Mouse (Mus musculus): Measurements from ENCODE around the gene Lipa. TPM values are rescaled to one million over a fixed set of nuclear protein-coding genes. Genes with fewer than 3 reads are reported as not detected.

Gene Lipa
- polyA plus RNA-seq, 1 experiment from 2014 or later, result 33.4 TPM

DNA sequence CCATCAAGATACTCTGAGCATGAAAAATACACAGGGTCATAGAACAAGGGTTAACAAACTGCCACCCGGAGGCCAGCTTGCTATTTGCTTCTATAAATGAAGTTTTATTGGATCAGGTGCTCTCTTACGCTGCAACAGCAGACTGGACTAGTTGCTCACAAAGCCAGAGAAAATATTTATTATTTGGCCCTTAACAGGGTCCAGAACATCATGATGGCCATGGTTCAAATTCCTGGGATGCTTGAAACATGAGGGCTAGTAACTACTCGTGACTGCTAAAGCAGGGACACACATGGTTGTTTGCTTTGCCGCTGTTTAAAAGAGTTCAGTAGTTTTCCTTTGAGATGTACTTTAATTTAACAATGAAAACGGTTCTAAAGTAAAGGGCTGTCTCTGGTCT lies 24.7 kb upstream of the Lipa start:
- 65% methylated on average over 5 of the region's 5 CpGs for WGBS (ENCODE audit: insufficient replicate concordance)
- 0 out of 2 replicates have a peak overlapping the region, but pooled peaks have one; percentile 13 for H3K4me2 ChIP-seq
- H3K4me3 ChIP-seq, result no peak overlapping the region
- ATAC-seq, result no peak
- no peak overlapping the region for H3K9ac ChIP-seq
- H3K27ac ChIP-seq, result no peak overlapping the region
- H3K27me3 ChIP-seq (replicated peaks), result no peaks in the 10 kb centered on the region
- no peaks in the 10 kb centered on the region; the same call in 1 of the 2 replicates for H3K36me3 ChIP-seq
- peaks cover 15% of the 10 kb centered on the region; the same call in 1 of the 2 replicates for H3K4me1 ChIP-seq
- no peaks in the 10 kb centered on the region for H3K9me3 ChIP-seq (replicated peaks)

DNA sequence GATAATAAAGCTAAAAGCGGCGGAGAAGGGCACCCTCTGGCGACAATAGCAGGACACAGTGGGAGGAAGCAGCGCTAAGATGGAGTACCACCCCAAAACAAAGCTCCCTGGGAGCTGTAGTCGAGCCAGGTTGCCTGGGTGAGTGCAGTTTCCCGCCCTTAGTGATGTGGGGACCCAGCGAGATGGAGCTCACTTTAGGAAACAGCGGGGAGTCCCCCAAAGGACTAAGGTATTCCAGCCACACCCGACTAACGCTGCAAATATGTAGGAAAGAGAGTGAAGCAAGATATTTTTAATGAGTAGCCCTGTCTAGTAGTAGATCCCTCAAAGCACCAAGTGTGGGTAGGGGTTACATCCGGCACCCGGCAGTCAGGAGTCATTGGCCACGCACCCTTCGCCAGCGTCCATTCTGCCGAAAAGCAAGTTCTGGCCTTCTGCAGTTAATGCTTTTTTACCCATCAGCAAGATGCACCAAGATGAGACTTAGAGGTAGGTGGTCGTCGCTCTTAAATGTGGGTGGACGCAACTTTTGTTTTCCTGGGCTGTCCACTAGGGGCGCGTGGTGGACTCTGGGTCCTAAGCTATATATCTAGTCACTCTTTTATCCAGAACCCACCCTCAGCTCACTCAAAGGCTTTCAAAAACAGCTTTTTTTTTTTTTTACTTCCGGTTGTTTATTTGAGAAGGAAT lies 23.4 kb upstream of the Lipa start, which contains the start of gene Ifit2:
Ifit2 (plus strand) TSS at position 161 of the 690 bp plus-strand sequence.
- peak within 1 kb of the TSS; percentile 75 for H3K4me2 ChIP-seq
- WGBS (ENCODE audit: insufficient replicate concordance), result under 1% methylated on average over 22 of the region's 22 CpGs
- H3K4me3 ChIP-seq, result peak within 1 kb of the TSS; percentile 60
- peaks cover 15% of the 10 kb centered on the region; the same call in 1 of the 2 replicates for H3K4me1 ChIP-seq
- peak within 1 kb of the TSS; percentile 32; the same call in 1 of the 2 replicates for H3K27ac ChIP-seq
- H3K36me3 ChIP-seq, result no peaks in the 10 kb centered on the region
- H3K9me3 ChIP-seq (replicated peaks), result no peaks in the 10 kb centered on the region
- peak within 1 kb of the TSS; percentile 46; the same call in 1 of the 2 replicates for H3K9ac ChIP-seq
- peaks cover 2% of the 10 kb centered on the region; the same call in 1 of the 2 replicates for H3K27me3 ChIP-seq (replicated peaks)
- ATAC-seq, result peak; percentile 94

DNA sequence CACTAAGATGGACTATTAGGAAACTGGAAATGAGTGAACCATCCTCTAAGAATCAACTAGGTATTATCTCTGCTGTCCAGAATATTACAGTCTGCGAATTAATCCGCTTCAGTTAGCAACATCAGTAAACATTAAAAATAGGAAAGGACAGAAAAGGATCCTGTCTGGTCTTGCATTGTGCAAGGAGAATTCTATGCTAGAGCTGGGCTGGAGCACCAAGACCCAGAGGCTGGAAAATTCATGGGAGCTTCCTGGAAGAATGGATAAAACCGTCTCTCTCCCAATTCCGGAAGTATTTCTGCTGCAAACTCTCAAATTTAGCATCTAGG lies 22.9 kb upstream of the Lipa start:
- no peaks in the 10 kb centered on the region for H3K36me3 ChIP-seq
- peaks cover 7% of the 10 kb centered on the region; the same call in 1 of the 2 replicates for H3K27me3 ChIP-seq (replicated peaks)
- H3K9ac ChIP-seq, result peak overlapping the region; percentile 46; the same call in 1 of the 2 replicates
- H3K9me3 ChIP-seq (replicated peaks), result no peaks in the 10 kb centered on the region
- H3K4me1 ChIP-seq, result peaks cover 15% of the 10 kb centered on the region; the same call in 1 of the 2 replicates
- peak overlapping the region; percentile 32; the same call in 1 of the 2 replicates for H3K27ac ChIP-seq
- 0 out of 2 replicates have a peak, but pooled peaks have one; percentile 1 for ATAC-seq
- H3K4me3 ChIP-seq, result peak overlapping the region; percentile 60
- peak overlapping the region; percentile 75 for H3K4me2 ChIP-seq
- 29% methylated on average over 4 of the region's 4 CpGs for WGBS (ENCODE audit: insufficient replicate concordance)

DNA sequence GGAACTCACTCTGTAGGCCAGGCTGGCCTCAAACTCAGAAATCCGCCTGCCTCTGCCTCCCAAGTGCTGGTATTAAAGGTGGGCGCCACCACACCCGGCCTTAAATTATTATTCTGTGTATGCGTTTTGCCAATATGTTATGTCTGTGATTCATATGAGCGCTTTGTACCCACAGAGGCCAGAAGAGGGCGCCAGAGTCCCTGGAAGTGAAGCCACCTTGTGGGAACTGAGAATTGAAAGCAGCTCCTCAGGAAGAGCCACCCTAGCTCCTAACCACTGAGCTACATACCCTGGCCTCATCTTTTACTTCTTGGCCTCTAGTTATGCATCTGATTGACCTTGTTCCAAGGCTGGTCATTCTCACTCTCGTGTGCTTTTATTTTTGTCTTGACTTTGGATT lies 20.7 kb upstream of the Lipa start:
- peaks cover 15% of the 10 kb centered on the region; the same call in 1 of the 2 replicates for H3K4me1 ChIP-seq
- WGBS (ENCODE audit: insufficient replicate concordance), result 26% methylated on average over 7 of the region's 7 CpGs

DNA sequence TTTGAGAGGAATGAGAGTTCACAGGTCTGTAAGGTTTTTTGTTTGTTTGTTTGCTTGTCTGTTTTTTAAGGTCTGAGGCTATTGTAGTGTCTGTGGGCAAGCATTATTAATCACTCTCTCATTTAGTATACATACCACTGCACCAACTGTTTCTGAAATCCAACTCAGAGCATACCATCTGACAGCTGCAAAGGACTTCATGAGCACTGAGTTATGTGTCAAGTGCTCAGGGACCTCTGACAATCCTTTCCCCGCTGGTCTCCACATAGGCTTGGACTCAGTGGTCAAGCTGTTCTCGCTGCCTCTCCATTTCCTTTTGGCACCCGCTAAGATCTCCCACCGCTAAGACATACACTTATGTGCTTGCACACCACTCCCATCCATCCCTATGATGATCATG lies 18.9 kb upstream of the Lipa start:
- no peak for ATAC-seq
- Histone ChIP-seq H3K9me3 (replicated peaks) (no peaks in the 10 kb centered on the region), H3K27me3 (replicated peaks) (peaks cover 7% of the 10 kb centered on the region; the same call in 1 of the 2 replicates), H3K4me3 (no peak overlapping the region), H3K4me1 (peaks cover 10% of the 10 kb centered on the region; the same call in 1 of the 2 replicates), H3K9ac (no peak overlapping the region), H3K4me2 (no peak overlapping the region), H3K27ac (no peak overlapping the region), H3K36me3 (no peaks in the 10 kb centered on the region)
- WGBS (ENCODE audit: insufficient replicate concordance), result 79% methylated on average over 4 of the region's 4 CpGs

More for the DNA sequence above, 20.7 kb upstream of the Lipa start:
- ATAC-seq, result no peak
- Histone ChIP-seq H3K9ac (no peak overlapping the region), H3K4me2 (no peak overlapping the region), H3K9me3 (replicated peaks) (no peaks in the 10 kb centered on the region), H3K36me3 (no peaks in the 10 kb centered on the region), H3K4me3 (no peak overlapping the region), H3K27me3 (replicated peaks) (peaks cover 7% of the 10 kb centered on the region; the same call in 1 of the 2 replicates), H3K27ac (no peak overlapping the region)

DNA sequence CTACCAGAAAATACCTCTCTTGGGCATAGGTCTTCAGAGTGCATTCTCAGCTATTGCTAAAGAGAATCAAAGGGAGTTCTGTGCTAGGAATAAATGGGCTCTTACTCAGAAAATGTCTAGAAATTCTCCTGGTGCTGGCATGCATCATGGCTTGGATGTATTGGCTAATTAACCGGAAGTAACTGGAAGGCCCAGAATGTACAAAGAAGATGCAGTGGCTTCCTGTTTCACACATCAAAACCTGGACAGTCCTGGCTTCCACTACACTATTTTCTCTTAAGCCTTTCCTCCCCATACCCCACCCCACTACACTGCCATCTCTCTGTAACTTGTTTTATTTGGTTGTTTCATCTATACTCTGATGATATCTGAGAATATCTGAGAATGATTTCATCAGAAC lies 12.1 kb upstream of the Lipa start:
- no peaks in the 10 kb centered on the region for H3K27me3 ChIP-seq (replicated peaks)
- no peak overlapping the region for H3K9ac ChIP-seq
- 48% methylated on average over 1 of the region's 1 CpGs for WGBS (ENCODE audit: insufficient replicate concordance)
- H3K36me3 ChIP-seq, result no peaks in the 10 kb centered on the region
- H3K4me2 ChIP-seq, result no peak overlapping the region
- H3K4me3 ChIP-seq, result no peak overlapping the region
- ATAC-seq, result no peak
- H3K27ac ChIP-seq, result no peak overlapping the region
- H3K4me1 ChIP-seq, result no peaks in the 10 kb centered on the region
- H3K9me3 ChIP-seq (replicated peaks), result no peaks in the 10 kb centered on the region

DNA sequence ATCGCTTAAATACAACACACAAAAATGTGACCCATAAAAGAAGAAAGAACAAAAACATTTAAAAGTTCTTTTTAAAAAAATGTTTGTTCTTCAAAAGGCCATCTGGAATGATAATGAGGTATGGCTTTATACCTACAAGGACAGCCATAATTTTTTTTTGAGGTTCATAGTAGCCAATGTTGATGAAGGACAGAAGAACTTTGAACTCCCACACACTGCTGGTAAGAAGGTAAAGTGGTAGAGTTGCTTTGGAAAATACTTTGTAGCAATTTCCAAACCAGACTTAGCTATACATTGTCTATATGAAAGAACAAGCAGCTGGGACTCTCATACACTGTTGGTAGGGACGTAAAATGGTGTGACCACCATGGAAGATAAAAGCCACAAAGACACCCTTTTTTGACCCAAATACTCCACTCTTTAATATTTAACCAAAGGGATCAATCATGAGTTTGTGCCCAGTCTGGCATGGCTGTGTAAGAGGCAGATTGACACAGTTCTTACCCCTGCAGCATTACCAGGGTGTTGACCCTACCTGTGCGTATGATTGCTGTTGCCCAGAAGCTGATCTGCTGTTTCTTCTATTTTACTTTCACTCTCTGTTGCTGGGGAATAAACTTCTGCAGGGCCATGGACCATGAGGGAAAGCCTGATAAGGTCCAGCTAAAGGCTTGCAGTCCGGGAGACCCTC lies 4.9 kb upstream of the Lipa start:
- H3K9ac ChIP-seq, result no peak overlapping the region
- no peak overlapping the region for H3K27ac ChIP-seq
- no peaks in the 10 kb centered on the region for H3K4me1 ChIP-seq
- no peak for ATAC-seq
- H3K27me3 ChIP-seq (replicated peaks), result no peaks in the 10 kb centered on the region
- H3K4me3 ChIP-seq, result no peak overlapping the region
- H3K36me3 ChIP-seq, result no peaks in the 10 kb centered on the region
- H3K4me2 ChIP-seq, result no peak overlapping the region
- WGBS (ENCODE audit: insufficient replicate concordance), result 80% methylated on average over 4 of the region's 4 CpGs
- H3K9me3 ChIP-seq (replicated peaks), result no peaks in the 10 kb centered on the region

DNA sequence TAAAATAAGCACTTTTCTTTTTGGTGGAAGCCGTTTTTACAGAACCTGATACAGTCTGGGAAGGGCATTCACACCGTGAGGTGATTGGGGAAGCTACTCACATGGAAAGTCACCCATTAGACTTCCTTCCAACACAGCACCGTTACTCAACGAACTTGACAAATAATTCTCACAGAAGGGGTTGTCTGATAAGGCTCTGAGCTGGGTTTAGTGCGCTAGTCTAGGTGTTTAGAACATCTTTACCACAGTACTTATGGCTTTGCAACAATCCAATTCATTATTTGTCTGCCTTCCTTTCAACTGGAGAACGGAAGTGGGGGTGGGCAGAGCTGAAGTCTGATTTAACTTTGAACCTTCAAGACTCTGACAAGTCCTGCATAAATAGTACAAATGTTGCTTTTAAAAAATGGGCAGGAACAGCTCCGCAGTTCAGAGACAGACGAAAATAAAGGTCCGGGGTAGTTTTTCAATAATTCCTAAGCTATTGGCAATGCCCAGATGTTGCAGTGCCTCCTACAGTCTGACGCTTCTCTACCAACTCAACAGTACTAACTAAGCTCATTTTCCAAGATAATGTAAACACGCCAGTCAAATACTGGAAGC lies 852 bp downstream of the Lipa start:
- peaks cover 25% of the 10 kb centered on the region for H3K4me1 ChIP-seq
- H3K36me3 ChIP-seq, result peaks cover 4% of the 10 kb centered on the region; the same call in 1 of the 2 replicates
- peak overlapping the region; percentile 75 for H3K9ac ChIP-seq
- ATAC-seq, result peak; percentile 23
- no peaks in the 10 kb centered on the region for H3K27me3 ChIP-seq (replicated peaks)
- peak overlapping the region; percentile 73 for H3K4me3 ChIP-seq
- peak overlapping the region; percentile 98 for H3K4me2 ChIP-seq
- WGBS (ENCODE audit: insufficient replicate concordance), result 5% methylated on average over 11 of the region's 11 CpGs
- H3K27ac ChIP-seq, result peak overlapping the region; percentile 77
- no peaks in the 10 kb centered on the region for H3K9me3 ChIP-seq (replicated peaks)

DNA sequence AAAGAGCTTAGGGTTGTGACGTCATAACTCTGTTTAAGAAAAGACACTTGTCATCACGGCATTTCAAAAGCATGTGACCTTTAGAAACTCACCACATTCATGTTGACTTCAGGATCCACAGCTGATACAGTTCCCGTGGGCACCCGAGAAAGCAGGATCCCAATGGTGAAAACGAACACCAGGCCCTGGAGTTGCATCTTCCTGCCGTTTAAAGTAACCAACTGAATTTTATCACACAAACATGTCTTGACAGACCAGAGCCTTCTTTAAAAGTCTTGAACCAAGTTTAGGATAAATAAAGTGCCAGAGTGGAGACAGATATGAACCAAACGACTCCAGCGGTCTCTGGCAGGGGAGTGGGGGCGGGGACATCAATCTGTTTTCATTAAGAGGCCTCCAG lies 2.6 kb downstream of the Lipa start:
- Histone ChIP-seq H3K9me3 (replicated peaks) (no peaks in the 10 kb centered on the region), H3K9ac (no peak overlapping the region), H3K4me2 (peak overlapping the region; percentile 12; the same call in 1 of the 2 replicates), H3K27me3 (replicated peaks) (no peaks in the 10 kb centered on the region), H3K36me3 (peaks cover 9% of the 10 kb centered on the region; the same call in 1 of the 2 replicates), H3K4me3 (no peak overlapping the region), H3K4me1 (peaks cover 25% of the 10 kb centered on the region), H3K27ac (no peak overlapping the region)
- 58% methylated on average over 9 of the region's 9 CpGs for WGBS (ENCODE audit: insufficient replicate concordance)
- no peak for ATAC-seq

DNA sequence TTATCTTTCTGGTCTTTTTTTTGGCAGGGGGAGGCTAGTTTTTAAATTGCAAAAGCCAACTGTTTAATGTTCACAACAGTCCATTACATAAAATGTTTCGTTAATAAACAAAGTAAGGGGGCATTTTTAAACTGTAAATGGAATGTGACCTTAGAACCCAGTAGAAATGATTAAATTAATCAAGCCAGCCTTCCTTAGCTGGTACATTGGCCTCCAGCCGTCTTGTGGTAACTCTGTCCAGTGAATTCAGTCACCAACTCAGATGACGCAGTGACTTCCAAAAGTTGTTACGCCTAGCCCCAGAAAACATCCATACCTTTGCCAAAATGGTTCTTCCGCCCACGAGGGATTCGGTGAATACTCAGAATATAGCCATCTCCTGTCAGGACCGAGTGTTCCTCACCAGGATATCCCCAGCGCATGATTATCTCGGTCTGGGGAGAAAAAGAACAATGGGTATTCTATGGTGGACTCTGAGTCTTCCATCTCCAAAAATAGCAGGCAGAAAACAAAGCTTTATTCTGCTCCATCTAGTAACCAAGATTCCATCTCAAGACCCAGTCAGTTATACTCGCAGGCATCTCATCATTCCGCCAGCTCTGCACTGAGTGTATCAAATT lies 4.1 kb downstream of the Lipa start:
- ATAC-seq, result no peak
- Histone ChIP-seq H3K4me1 (peaks cover 25% of the 10 kb centered on the region), H3K4me3 (no peak overlapping the region), H3K27me3 (replicated peaks) (no peaks in the 10 kb centered on the region), H3K9me3 (replicated peaks) (no peaks in the 10 kb centered on the region), H3K4me2 (no peak overlapping the region), H3K36me3 (peaks cover 20% of the 10 kb centered on the region; the same call in 1 of the 2 replicates), H3K27ac (no peak overlapping the region), H3K9ac (no peak overlapping the region)
- 78% methylated on average over 12 of the region's 12 CpGs for WGBS (ENCODE audit: insufficient replicate concordance)

DNA sequence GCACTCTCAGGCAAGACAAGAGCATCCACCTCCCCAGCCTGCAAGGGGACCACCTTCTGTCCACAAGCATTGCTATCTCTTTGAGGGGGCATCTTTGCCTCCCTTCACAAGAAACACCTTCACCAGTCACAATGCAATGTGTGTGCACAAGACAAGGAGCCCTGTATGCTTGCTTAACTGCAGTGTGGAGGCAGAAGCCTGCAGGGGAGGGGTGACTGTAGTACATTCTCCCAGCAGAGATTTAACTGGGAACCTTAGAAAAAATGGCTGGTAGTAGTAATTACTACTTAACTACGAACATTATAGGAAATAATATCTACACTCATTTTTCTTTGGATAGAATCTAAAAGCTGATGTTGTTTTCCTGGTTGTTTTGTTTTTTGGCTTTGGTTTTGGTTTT lies 5.3 kb downstream of the Lipa start:
- H3K27ac ChIP-seq, result no peak overlapping the region
- peaks cover 20% of the 10 kb centered on the region; the same call in 1 of the 2 replicates for H3K36me3 ChIP-seq
- no peak overlapping the region for H3K9ac ChIP-seq
- H3K4me3 ChIP-seq, result no peak overlapping the region
- peaks cover 23% of the 10 kb centered on the region for H3K4me1 ChIP-seq
- ATAC-seq, result no peak
- H3K27me3 ChIP-seq (replicated peaks), result no peaks in the 10 kb centered on the region
- WGBS (ENCODE audit: insufficient replicate concordance), result 65% methylated on average over 1 of the region's 1 CpGs
- H3K9me3 ChIP-seq (replicated peaks), result no peaks in the 10 kb centered on the region
- H3K4me2 ChIP-seq, result no peak overlapping the region
